Mouse (Mus musculus): ENCODE results near the gene Exoc6b. TPM values are rescaled to one million over a fixed set of nuclear protein-coding genes. Genes with fewer than 3 reads are reported as not detected.

Exoc6b gene
- total RNA-seq, 2 experiments from 2014 or later: 12.9 to 13.0 TPM

DNA sequence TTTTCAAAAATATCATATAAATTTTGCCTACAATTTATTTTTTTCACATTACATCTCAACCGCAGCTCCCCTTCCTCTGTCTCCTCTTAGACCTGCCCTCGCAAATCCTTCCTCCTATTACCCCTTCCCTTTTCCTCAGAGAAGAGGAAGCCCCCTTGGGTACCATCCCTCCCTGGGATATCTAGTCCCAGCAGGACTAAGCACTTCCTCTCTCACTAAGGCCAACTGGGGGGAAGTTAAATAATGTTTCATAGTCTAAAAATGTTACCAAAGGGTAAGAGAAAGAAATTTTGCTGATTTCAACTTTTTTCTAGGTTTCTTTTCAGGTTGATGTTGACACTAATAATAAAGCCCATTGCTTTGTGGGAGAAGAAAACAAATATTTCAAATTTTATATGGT lies 317.9 kb downstream of the Exoc6b start:
- no peak for DNase-seq
- intact Hi-C loops (cut with DNase I): no loop called here

GRCm38 (mm10) chr6:84746847-84747395 lies 322.4 kb downstream of the Exoc6b start:
- intact Hi-C loops (cut with DNase I): no loop called here
- no peak for DNase-seq

DNA sequence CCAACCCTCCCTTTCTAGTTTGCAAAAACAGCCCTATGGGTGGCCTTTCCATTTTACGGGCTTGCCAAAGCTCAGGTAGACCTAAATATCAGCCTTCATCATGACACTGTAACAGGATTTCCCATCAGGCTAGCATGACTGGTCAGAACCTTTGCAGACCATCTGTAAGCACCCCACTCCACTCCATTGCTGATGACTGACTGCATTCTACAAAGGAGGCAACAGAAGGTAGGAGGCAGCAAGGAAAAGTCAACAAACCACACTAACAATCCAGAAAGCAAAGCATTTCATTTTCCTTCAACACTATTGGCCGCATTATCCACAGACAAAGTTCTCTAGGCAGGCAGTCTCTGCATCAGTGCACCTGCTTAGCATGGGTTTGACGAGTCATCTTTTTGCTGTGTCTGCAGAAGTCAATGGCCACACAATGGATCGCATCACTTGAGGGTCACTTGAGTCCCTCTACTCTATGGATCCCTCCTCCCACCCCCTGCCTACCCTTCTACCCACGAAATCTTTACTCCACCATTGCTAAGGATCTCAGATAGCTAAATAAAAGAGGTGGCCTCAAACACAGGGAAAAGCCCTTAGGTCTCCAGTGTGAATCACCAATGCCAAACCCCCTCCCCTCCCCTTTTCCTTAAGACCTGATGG lies 323.0 kb downstream of the Exoc6b start:
- DNase-seq: no peak
- intact Hi-C loops (cut with DNase I): no loop called here

DNA sequence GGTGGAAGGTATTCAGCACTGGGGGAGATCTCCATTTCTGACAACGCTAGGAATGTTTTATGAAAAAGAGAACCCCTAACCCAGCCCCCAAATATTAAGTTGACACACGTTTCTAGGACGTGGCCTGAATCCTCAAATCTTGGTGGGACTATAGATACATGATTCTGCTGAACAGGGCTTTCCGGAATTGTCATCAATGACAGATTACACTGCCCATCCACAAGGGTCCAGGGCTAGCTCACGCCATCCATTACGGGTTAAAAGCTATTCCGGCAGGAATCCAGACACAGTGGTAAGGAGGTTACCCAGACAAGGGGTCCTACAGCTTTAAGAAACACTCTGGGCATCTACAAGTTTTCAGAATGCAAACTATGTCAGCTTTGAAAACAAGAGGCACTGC lies 323.7 kb downstream of the Exoc6b start:
- intact Hi-C loops (cut with DNase I): no loop called here

DNA sequence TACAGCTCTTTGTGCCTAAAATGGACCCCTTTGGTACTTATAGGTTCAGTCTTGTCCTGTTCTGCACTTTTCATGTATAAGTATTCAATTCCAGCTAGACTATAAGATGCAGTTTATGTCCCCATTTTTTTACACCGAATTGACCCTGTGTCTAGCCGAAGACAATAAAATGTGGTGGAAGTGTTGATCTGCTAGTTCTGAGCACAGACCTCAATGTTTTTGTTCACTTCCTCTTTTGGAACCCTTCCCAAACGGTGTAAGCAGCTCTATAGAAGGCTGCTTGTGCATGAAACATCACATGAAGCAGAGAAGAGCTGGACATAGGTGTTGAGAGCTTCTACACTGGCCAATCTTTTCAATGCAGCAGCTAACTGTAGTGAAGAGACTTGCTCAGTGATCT lies 327.1 kb downstream of the Exoc6b start:
- DNase-seq: no peak
- intact Hi-C loops (cut with DNase I): no loop called here

More for the DNA sequence above, 323.7 kb downstream of the Exoc6b start:
- no peak for DNase-seq

DNA sequence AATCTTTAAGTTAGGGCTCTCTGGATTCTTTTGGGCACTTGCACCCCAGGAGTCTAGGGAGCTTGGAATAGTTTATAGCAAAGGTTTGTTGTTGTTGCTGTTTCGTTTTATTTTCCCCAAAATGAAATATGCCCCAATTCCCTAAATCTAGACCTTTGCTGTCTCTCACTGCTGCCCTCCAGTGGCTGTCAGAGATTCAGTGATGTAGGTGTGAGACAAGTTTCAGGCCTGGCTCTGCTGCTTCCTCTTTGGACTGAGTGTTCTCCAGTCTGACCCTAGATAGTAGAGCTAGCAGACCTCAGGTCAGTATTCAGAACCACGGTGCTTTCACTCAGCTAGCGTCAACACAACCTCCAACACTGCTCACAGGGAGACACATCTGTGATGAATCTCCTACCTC lies 332.4 kb downstream of the Exoc6b start:
- DNase-seq: peak in 1 of 2 experiments; percentile 20
- intact Hi-C loops (cut with DNase I): no loop called here

DNA sequence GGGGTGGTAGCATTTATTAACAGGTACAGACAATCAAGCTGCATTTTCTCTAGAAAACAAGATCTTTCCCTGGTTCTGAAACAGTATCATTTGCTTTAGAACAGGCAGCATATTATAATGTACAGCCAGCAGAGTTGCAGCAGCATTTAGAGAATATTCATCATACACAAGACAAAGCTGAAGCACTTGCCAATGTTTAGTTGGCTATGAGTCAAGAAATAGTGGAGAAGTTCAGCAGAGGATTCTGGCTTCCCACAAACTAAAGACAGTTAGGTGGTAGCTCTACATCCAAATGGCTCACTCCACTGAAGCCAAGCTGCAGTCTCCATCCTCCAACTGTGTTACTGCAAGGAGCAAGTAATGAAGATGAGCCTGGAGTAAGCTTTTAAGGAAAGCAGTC lies 342.4 kb downstream of the Exoc6b start:
- intact Hi-C loops (cut with DNase I): no loop called here
- DNase-seq: no peak

DNA sequence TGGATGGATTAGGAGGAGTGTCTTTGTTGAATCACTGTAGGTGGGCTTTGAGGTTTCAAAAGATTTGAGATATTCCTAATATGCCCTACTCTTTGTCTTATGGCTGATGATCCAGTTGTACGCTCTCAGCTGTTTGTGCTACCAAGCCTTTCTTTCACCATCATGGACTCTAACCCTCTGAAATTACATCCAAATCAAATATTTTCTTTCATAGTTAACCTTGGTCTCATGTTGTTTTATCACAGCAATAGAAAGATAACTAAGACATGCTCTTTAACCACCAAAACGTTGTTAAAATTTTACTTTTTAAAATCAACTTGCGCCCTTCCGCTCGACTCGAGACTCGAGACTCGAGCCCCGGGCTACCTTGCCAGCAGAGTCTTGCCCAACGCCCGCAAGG lies 356.1 kb downstream of the Exoc6b start:
- DNase-seq: no peak
- intact Hi-C loops (cut with DNase I): no loop called here

GRCm38 (mm10) chr6:84710831-84711230 lies 358.5 kb downstream of the Exoc6b start:
- no peak for DNase-seq
- intact Hi-C loops (cut with DNase I): no loop called here

DNA sequence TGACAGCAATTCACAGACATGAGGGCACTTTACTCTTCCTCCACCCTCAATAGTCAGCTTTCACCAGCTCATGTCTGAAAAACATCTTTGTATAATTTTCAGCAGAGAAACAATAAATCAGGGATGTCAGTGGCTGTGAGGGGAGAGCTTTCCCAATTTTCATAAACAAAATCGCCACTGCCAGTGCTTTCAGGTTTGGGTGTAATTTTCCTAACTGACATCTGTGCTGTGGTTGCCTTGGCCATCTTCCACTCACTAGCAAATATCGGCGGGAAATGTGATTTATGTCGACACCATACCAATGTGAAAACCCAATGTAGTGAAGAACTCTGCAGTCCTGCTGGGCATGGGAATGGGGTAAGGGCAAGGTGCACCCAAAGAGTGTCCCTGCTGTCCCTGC lies 360.7 kb downstream of the Exoc6b start:
- intact Hi-C loops (cut with DNase I): no loop called here
- DNase-seq: no peak

- no peak for DNase-seq
- intact Hi-C loops (cut with DNase I): no loop called here
Observed at GRCm38 (mm10) chr6:84699579-84699978, 369.7 kb downstream of the Exoc6b start.

GRCm38 (mm10) chr6:84698288-84698673 lies 371.0 kb downstream of the Exoc6b start:
- no peak for DNase-seq
- intact Hi-C loops (cut with DNase I): no loop called here

GRCm38 (mm10) chr6:84697474-84698287 lies 371.6 kb downstream of the Exoc6b start:
- intact Hi-C loops (cut with DNase I): no loop called here
- peak in 1 of 2 experiments; percentile 7 for DNase-seq

GRCm38 (mm10) chr6:84693844-84694243 lies 375.5 kb downstream of the Exoc6b start:
- intact Hi-C loops (cut with DNase I): no loop called here
- no peak for DNase-seq

GRCm38 (mm10) chr6:84693204-84693603 lies 376.1 kb downstream of the Exoc6b start:
- DNase-seq: no peak
- intact Hi-C loops (cut with DNase I): no loop called here

GRCm38 (mm10) chr6:84691907-84692306 lies 377.4 kb downstream of the Exoc6b start:
- no peak for DNase-seq
- intact Hi-C loops (cut with DNase I): no loop called here

GRCm38 (mm10) chr6:84677770-84678169 lies 391.5 kb downstream of the Exoc6b start:
- no peak for DNase-seq
- intact Hi-C loops (cut with DNase I): no loop called here

DNA sequence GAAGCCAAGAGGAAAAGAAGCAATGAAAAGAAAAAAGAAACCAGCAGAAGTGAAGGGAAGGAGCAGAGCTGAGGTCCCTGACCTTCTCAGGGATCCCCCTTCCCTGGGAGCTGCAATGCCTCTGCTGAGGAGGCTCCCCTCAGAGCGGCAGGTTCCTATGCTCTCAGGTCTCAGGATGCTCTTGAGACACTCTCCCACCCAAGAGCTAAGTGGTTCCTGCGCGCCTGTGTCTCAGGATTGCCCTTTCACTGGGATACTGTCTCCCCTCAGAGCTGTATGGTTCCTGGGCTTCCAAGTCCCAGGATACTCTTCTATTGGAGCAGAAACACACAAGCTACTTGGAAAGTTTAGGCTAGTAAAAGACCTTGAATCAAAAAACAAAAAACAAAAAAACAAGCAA lies 394.4 kb downstream of the Exoc6b start:
- intact Hi-C loops (cut with DNase I): no loop called here
- DNase-seq: no peak

- intact Hi-C loops (cut with DNase I): no loop called here
- DNase-seq: no peak
Observed at GRCm38 (mm10) chr6:84674136-84674535, 395.2 kb downstream of the Exoc6b start.

DNA sequence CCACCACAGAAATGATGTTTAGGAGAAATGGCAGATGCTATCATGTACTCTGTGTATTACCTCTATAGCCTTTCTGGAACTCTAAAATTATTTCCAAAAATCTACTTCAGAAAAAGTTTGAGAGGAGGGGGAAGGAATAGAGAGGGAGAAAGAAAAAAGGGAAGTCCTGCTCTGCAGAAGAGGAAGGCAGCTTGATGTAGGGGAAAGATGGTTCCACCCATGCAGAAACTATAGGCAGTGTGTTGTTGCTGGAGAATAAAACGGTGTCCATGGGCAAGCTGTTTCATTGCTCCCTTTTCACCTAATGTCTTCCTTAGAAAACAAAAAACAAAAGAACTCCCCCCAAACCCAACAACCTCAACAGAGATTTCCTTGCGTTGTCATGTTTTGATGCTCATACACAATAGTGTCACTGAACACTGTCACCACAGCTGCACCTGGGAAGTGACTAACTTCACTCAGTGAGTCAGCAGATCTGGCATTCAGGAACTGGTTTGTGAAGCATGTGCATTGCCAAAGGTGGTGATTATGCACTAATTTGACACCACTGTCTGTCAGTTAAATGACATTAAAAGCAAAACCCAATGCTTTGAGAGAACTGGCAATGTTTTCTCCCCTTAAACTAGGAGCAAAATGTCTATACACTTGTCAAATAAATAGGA lies 407.7 kb downstream of the Exoc6b start:
- no peak for DNase-seq
- intact Hi-C loops (cut with DNase I): no loop called here

GRCm38 (mm10) chr6:84660982-84661381 lies 408.3 kb downstream of the Exoc6b start:
- intact Hi-C loops (cut with DNase I): no loop called here

More at GRCm38 (mm10) chr6:84660982-84661381, 408.3 kb downstream of the Exoc6b start:
- no peak for DNase-seq
